In the genomic region with DNA sequence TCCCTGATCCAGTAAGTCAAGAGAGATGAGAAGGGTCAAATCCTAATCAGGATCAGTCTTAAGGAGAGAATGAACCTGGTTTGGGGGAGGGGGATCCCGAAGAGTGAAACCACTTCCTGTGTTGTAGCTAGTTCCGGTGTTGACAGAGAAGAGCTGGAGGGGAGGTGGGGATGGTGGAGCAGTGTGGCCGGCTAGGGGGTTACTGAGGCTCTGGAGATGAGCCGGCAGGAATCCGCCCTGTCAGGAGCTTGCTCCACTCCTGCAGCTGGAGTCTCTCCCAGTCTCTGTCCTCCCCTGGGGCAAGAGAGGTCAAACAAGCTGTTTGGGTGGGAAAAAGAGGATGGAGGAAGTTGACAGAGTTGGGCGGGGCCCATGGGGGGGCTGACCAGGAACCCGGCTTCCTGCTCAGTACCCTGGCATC, we compare ENCODE assay signal across 8 mouse cellular contexts. TPM values are rescaled to one million over a fixed set of nuclear protein-coding genes. Genes with fewer than 3 reads are reported as not detected.
DNase-seq lines count a peak whose midpoint lies in the region; ATAC-seq and TF ChIP-seq lines count a peak whose summit lies in the region.

A gene (plus strand): TSS at position 126 of the 421 bp plus-strand sequence.

- no peak within 1 kb of the TSS for H3K9ac ChIP-seq in intestine, postnatal 0 days (ENCODE audit: low read depth, low read length)
- H3K9ac ChIP-seq in lung, embryonic 16.5 days (ENCODE audit: low read length): peak within 1 kb of the TSS; percentile 50

- peak; percentile 54 for DNase-seq in adrenal gland, postnatal 10 days
- no peak for DNase-seq in adrenal gland, postnatal 25 days
- DNase-seq in ZHBTc4 (ENCODE audit: low read depth, low spot score): peak; percentile 42
- peak; percentile 77 to 88 for DNase-seq in heart, adult 18-20 months
- DNase-seq in skeletal muscle tissue, adult 2 months (ENCODE audit: low read depth, low spot score): peak; percentile 69
- DNase-seq in right cerebral cortex, adult 2 months (ENCODE audit: low spot score in 2 of 2): no peak

- 24% methylated on average over 7 of the region's 7 CpGs for WGBS in intestine, postnatal 0 days
- 10% methylated on average over 7 of the region's 7 CpGs for WGBS in lung, embryonic 16.5 days

- peak within 1 kb of the TSS; percentile 11; the same call in 1 of the 2 replicates for H3K4me3 ChIP-seq in intestine, postnatal 0 days (ENCODE audit: low read depth, low read length)
- H3K4me3 ChIP-seq in lung, embryonic 16.5 days (ENCODE audit: low read length): peak within 1 kb of the TSS; percentile 23

- H3K9me3 ChIP-seq in intestine, postnatal 0 days (ENCODE audit: control insufficient read depth): no peaks in the 10 kb centered on the region
- H3K9me3 ChIP-seq in lung, embryonic 16.5 days (ENCODE audit: control insufficient read depth, low read length): no peaks in the 10 kb centered on the region

- peak within 1 kb of the TSS; percentile 66 for H3K27ac ChIP-seq in intestine, postnatal 0 days (ENCODE audit: low read depth, low read length)
- peak within 1 kb of the TSS; percentile 98 for H3K27ac ChIP-seq in lung, embryonic 16.5 days (ENCODE audit: low read length)

- no peak for ATAC-seq in intestine, postnatal 0 days
- no peak for ATAC-seq in lung, embryonic 16.5 days (ENCODE audit: low read depth)

- peak within 1 kb of the TSS; percentile 99 for H3K4me2 ChIP-seq in intestine, postnatal 0 days (replicated peaks; ENCODE audit: low read depth)
- peak within 1 kb of the TSS; percentile 83 for H3K4me2 ChIP-seq in lung, embryonic 16.5 days (ENCODE audit: low read depth, low read length)

- no peak for TF ChIP-seq CTCF in intestine, postnatal 0 days (IDR thresholded peaks at IDR 0.05; ENCODE audit: low read depth)

- peaks cover 8% of the 10 kb centered on the region; the same call in 1 of the 2 replicates for H3K4me1 ChIP-seq in intestine, postnatal 0 days (replicated peaks; ENCODE audit: control insufficient read depth, insufficient read depth, low read length)
- H3K4me1 ChIP-seq in lung, embryonic 16.5 days (replicated peaks; ENCODE audit: control insufficient read depth, insufficient read depth, low read length): peaks cover 55% of the 10 kb centered on the region

- H3K27me3 ChIP-seq in intestine, postnatal 0 days (replicated peaks; ENCODE audit: control insufficient read depth, insufficient read depth, low read length): no peaks in the 10 kb centered on the region
- no peaks in the 10 kb centered on the region for H3K27me3 ChIP-seq in lung, embryonic 16.5 days (ENCODE audit: control insufficient read depth, insufficient read depth, low read depth, low read length)

- peaks cover 7% of the 10 kb centered on the region; the same call in 1 of the 2 replicates for H3K36me3 ChIP-seq in intestine, postnatal 0 days (ENCODE audit: control insufficient read depth, insufficient read depth)
- H3K36me3 ChIP-seq in lung, embryonic 16.5 days (ENCODE audit: control insufficient read depth, insufficient read depth, low read length): peaks cover 7% of the 10 kb centered on the region; the same call in 1 of the 2 replicates

RNA-seq across cellular contexts. Expression of the gene that starts here (rescaled TPM):
- total RNA-seq in adrenal gland, postnatal 10 days (2021): 10 to 100 TPM; 11.0 to 12.1 TPM
- total RNA-seq in adrenal gland, postnatal 25 days (2021): 4.6 and 4.9 TPM in 2 replicates
- total RNA-seq in heart, adult 18-20 months (2021): 1 to 10 TPM; 4.1 to 5.9 TPM
- 8.6 and 10.6 TPM in 2 replicates for polyA plus RNA-seq in intestine, postnatal 0 days (2015; fragmentation: Nextera tagmentation; extraction: Ambion mirVana)
- polyA plus RNA-seq in lung, embryonic 16.5 days (2015; fragmentation: Nextera tagmentation; extraction: Ambion mirVana): 15.4 and 18.3 TPM in 2 replicates

Comparison
In these comparisons a context has a peak if more than half of its experiments do, and no peak if none do; other contexts are left out.
1. DNase-seq: peak in adrenal gland, postnatal 10 days (single experiment), ZHBTc4 (single experiment), heart, adult 18-20 months (2 of 2) and skeletal muscle tissue, adult 2 months (single experiment); none in adrenal gland, postnatal 25 days (single experiment) and right cerebral cortex, adult 2 months (0 of 2).